Mouse (Mus musculus): ENCODE measurements around the gene H6pd. TPM values are rescaled to one million over a fixed set of nuclear protein-coding genes. Genes with fewer than 3 reads are reported as not detected.

The H6pd gene
- polyA plus RNA-seq, 1 experiment from 2014 or later, result 14.7 TPM

DNA sequence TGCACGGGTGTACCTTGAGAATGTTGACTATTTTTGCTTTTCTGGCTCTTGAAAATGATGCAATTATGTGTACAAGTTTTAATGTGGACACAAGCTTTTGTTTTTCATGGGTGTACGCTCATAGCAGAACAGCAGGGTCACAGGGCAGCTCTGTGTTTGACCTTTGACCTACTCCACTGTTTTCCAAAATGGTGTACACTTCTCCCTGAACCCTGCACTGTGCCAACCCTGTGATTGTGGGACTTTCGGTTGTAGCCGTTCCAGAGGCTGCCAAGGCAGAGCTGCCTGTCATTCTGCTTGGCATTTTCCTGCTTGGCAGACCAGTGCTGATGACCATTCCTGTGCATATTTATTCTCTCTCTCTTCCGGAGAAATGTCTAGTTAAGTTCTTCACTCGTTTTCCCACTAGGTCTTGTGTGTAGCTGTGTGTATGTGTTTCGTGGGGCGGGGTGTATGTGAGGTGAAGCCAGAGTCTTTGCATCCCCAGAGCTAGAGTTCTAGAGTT lies 4.4 kb upstream of the H6pd start:
- 93% methylated on average over 8 of the region's 8 CpGs for WGBS
- peaks cover 6% of the 10 kb centered on the region; the same call in 1 of the 2 replicates for H3K4me1 ChIP-seq (ENCODE audit: control insufficient read depth, insufficient read depth, low read length)

DNA sequence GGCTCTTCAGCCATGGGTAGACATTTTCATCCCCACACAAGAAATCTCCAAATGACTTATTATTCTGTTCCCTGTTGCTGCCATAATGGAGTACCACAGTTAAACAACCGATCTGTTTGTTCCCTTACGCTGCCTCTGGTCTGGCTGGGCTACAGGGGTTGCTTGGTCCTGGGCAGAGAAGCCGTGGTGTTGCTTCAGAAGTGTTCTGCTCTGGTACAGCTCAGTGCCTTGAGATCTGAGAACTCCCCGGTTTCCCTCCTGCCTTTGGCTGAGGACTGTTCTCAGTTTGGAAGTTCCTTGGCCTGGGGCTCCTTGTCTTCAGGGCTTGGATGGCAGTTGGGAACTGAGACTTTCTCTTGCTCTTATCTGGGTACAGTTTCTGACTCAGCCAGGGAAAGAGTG lies 3.5 kb upstream of the H6pd start:
- ATAC-seq (ENCODE audit: low read depth), result no peak
- H3K4me3 ChIP-seq (ENCODE audit: low read depth, low read length), result no peak overlapping the region
- H3K9ac ChIP-seq (ENCODE audit: low read depth, low read length), result no peak overlapping the region
- DNase-seq (ENCODE audit: low spot score), result no peak
- H3K4me1 ChIP-seq (ENCODE audit: control insufficient read depth, insufficient read depth, low read length), result peaks cover 14% of the 10 kb centered on the region
- no peaks in the 10 kb centered on the region for H3K9me3 ChIP-seq (ENCODE audit: control insufficient read depth, low read length)
- no peaks in the 10 kb centered on the region for H3K36me3 ChIP-seq (ENCODE audit: control insufficient read depth, insufficient read depth, low read length)
- H3K27ac ChIP-seq (replicated peaks; ENCODE audit: low read depth, low read length), result no peak overlapping the region
- no peak overlapping the region for H3K4me2 ChIP-seq (ENCODE audit: low read depth, low read length)
- WGBS, result 64% methylated on average over 4 of the region's 4 CpGs
- no peaks in the 10 kb centered on the region for H3K27me3 ChIP-seq (replicated peaks; ENCODE audit: control insufficient read depth, insufficient read depth, low read length)

More for the DNA sequence above, 4.4 kb upstream of the H6pd start:
- no peak overlapping the region for H3K9ac ChIP-seq (ENCODE audit: low read depth, low read length)
- no peak overlapping the region for H3K27ac ChIP-seq (replicated peaks; ENCODE audit: low read depth, low read length)
- H3K36me3 ChIP-seq (ENCODE audit: control insufficient read depth, insufficient read depth, low read length), result no peaks in the 10 kb centered on the region
- no peaks in the 10 kb centered on the region for H3K27me3 ChIP-seq (replicated peaks; ENCODE audit: control insufficient read depth, insufficient read depth, low read length)
- no peak overlapping the region for H3K4me3 ChIP-seq (ENCODE audit: low read depth, low read length)
- no peaks in the 10 kb centered on the region for H3K9me3 ChIP-seq (ENCODE audit: control insufficient read depth, low read length)
- no peak overlapping the region for H3K4me2 ChIP-seq (ENCODE audit: low read depth, low read length)
- DNase-seq (ENCODE audit: low spot score) (no peak), ATAC-seq (ENCODE audit: low read depth) (no peak)

DNA sequence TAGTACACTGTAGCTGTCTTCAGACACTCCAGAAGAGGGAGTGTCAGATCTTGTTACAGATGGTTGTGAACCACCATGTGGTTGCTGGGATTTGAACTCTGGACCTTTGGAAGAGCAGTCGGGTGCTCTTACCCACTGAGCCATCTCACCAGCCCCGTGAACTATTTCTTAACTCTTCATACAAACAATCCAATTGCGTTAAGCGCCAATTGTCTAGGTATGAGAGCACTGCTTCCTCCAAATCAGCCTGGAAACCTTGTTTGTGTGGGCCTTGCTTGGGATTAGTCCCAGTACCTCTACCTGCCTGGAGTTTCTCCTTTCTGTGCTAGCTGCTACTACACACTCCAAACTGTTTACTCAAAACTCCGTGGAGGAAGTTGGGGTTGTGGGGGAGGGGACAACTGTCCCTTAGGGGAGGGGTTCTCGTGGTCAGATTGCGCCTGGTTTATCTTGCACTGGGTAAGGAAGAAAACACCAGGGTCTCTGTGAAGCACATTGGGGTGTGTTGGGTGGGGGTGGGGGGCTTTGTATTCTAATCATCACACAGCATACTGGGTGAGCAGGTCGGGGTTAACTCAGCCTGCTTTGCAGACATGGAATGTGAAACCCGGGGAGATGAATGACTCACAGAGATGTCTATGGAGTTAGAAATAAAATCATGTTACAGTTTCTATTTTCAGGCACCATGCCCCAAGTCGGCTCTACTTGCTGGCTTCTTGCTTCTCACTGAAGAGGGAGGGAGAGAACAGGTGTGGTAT lies 2.9 kb upstream of the H6pd start:
- Histone ChIP-seq H3K9me3 (ENCODE audit: control insufficient read depth, low read length) (no peaks in the 10 kb centered on the region), H3K9ac (ENCODE audit: low read depth, low read length) (no peak overlapping the region; the same call in 1 of the 2 replicates), H3K27ac (replicated peaks; ENCODE audit: low read depth, low read length) (no peak overlapping the region), H3K4me2 (ENCODE audit: low read depth, low read length) (no peak overlapping the region), H3K36me3 (ENCODE audit: control insufficient read depth, insufficient read depth, low read length) (no peaks in the 10 kb centered on the region), H3K27me3 (replicated peaks; ENCODE audit: control insufficient read depth, insufficient read depth, low read length) (no peaks in the 10 kb centered on the region), H3K4me3 (ENCODE audit: low read depth, low read length) (no peak overlapping the region), H3K4me1 (ENCODE audit: control insufficient read depth, insufficient read depth, low read length) (peaks cover 18% of the 10 kb centered on the region)
- WGBS, result 35% methylated on average over 10 of the region's 10 CpGs
- no peak for ATAC-seq (ENCODE audit: low read depth)
- peak; percentile 46 for DNase-seq (ENCODE audit: low spot score)

DNA sequence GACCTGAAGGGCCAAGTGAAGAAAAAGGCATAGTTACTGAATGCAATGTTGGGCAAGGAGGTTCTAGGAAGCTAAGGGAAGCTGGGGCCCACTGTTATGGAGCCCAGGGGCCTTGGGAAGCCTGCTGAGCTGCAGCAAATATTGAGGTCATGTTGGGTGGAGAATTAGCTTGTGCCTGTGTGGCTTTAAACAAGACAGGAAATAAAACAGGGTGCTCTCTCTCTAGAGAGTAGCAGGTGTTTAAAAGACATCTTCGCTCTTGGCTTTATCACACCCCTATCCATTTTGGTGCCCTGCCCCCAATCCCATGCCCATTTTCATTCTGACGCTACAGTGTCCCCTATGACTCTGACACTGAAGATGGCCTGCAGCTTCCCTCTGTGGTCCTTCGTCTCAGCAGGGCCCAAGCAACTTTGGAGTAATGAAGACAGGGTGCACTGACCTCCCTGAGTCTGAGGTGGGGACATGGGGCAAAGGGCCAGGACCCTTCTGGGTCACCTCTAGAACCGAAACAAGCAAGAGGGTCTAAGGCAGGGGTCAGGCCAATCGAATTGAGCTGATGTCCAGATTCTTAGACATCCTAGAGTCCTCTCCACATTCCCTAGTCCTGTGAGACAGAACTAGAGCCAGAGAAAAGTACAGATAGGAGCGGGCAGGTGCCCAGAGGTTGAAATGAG lies 1.4 kb upstream of the H6pd start:
- H3K9ac ChIP-seq (ENCODE audit: low read depth, low read length), result no peak overlapping the region
- WGBS, result 89% methylated on average over 6 of the region's 6 CpGs
- no peak for DNase-seq (ENCODE audit: low spot score)
- H3K27ac ChIP-seq (replicated peaks; ENCODE audit: low read depth, low read length), result no peak overlapping the region
- H3K4me1 ChIP-seq (ENCODE audit: control insufficient read depth, insufficient read depth, low read length), result peaks cover 20% of the 10 kb centered on the region
- no peak overlapping the region for H3K4me2 ChIP-seq (ENCODE audit: low read depth, low read length)
- no peaks in the 10 kb centered on the region for H3K27me3 ChIP-seq (replicated peaks; ENCODE audit: control insufficient read depth, insufficient read depth, low read length)
- ATAC-seq (ENCODE audit: low read depth), result no peak
- no peak overlapping the region for H3K4me3 ChIP-seq (ENCODE audit: low read depth, low read length)
- no peaks in the 10 kb centered on the region for H3K9me3 ChIP-seq (ENCODE audit: control insufficient read depth, low read length)
- H3K36me3 ChIP-seq (ENCODE audit: control insufficient read depth, insufficient read depth, low read length), result no peaks in the 10 kb centered on the region

DNA sequence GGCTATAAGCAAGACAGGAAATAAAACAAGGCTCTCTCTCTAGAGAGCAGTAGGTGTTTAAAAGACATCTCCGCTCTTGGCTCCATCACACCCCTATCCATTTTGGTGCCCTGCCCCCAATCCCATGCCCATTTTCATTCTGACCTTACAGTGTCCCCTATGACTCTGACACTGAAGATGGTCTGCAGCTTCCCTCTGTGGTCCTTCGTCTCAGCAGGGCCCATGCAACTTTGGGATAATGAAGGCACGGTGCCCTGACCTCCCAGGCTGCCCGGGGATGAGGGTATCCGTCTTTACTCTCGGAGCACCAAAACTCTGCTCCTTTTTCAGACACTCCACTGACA lies 736 bp upstream of the H6pd start:
- H3K27ac ChIP-seq (replicated peaks; ENCODE audit: low read depth, low read length), result no peak overlapping the region
- H3K36me3 ChIP-seq (ENCODE audit: control insufficient read depth, insufficient read depth, low read length), result no peaks in the 10 kb centered on the region
- H3K4me1 ChIP-seq (ENCODE audit: control insufficient read depth, insufficient read depth, low read length), result peaks cover 20% of the 10 kb centered on the region
- no peak overlapping the region for H3K9ac ChIP-seq (ENCODE audit: low read depth, low read length)
- H3K4me2 ChIP-seq (ENCODE audit: low read depth, low read length), result peak overlapping the region; percentile 64; the same call in 1 of the 2 replicates
- no peaks in the 10 kb centered on the region for H3K27me3 ChIP-seq (replicated peaks; ENCODE audit: control insufficient read depth, insufficient read depth, low read length)
- DNase-seq (ENCODE audit: low spot score) (no peak), ATAC-seq (ENCODE audit: low read depth) (no peak)
- H3K9me3 ChIP-seq (ENCODE audit: control insufficient read depth, low read length), result no peaks in the 10 kb centered on the region
- H3K4me3 ChIP-seq (ENCODE audit: low read depth, low read length), result no peak overlapping the region
- 80% methylated on average over 6 of the region's 6 CpGs for WGBS

DNA sequence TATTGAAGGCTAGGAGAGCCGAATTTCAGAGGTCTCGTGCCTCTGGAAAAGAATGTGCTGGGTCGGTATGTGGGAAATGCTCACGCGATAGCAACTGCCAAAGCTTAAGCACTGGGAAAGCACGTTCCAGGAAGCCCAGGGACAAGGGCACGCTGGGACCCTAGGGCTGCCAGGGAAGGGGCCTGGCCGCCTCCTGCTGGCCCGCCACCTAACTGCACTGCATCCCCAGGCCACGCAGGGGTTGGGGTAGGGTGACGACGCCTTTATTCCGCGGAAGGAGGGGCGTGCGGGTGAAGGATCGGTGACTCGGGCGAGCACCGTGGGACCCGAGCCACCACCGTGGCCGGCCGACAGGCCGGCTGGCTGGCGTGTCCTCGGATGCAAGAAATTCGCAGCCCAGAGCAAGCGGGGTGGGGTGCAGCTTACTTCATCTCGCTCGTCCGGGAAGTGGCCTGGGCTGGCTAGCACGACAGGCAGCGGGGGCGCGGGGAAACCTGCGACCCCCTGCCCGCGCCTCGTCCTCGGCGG lies 434 bp downstream of the H6pd start:
- Histone ChIP-seq H3K4me1 (ENCODE audit: control insufficient read depth, insufficient read depth, low read length) (peaks cover 20% of the 10 kb centered on the region), H3K4me3 (ENCODE audit: low read depth, low read length) (peak overlapping the region; percentile 80), H3K4me2 (ENCODE audit: low read depth, low read length) (peak overlapping the region; percentile 64), H3K36me3 (ENCODE audit: control insufficient read depth, insufficient read depth, low read length) (no peaks in the 10 kb centered on the region), H3K27me3 (replicated peaks; ENCODE audit: control insufficient read depth, insufficient read depth, low read length) (no peaks in the 10 kb centered on the region), H3K9me3 (ENCODE audit: control insufficient read depth, low read length) (no peaks in the 10 kb centered on the region), H3K27ac (replicated peaks; ENCODE audit: low read depth, low read length) (peak overlapping the region; percentile 91), H3K9ac (ENCODE audit: low read depth, low read length) (peak overlapping the region; percentile 91)
- DNase-seq (ENCODE audit: low spot score), result peak; percentile 88
- peak; percentile 93 for ATAC-seq (ENCODE audit: low read depth)
- 0% methylated on average over 27 of the region's 42 CpGs for WGBS

DNA sequence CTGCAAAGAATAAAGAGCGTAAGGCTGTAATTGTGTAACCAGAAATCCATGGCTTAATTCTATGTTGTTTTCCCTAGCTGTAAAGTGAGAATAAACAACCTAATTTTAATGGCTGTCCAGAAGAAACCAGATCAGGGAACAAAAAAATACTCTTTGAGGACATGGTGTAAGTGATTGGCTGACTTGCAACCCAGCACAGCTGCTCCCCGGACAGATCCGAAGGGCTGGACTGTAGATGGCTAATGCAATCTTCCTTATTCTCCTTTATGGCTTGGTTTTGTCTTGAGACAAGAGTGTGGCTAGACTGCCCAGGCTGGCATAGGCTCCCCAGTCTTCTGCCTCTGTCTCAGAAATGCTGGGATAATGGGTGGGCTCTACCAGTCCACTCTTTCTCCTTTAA lies 1.4 kb downstream of the H6pd start:
- Histone ChIP-seq H3K27ac (replicated peaks; ENCODE audit: low read depth, low read length) (no peak overlapping the region; the same call in 1 of the 2 replicates), H3K4me3 (ENCODE audit: low read depth, low read length) (no peak overlapping the region; the same call in 1 of the 2 replicates), H3K36me3 (ENCODE audit: control insufficient read depth, insufficient read depth, low read length) (no peaks in the 10 kb centered on the region), H3K9me3 (ENCODE audit: control insufficient read depth, low read length) (no peaks in the 10 kb centered on the region), H3K4me1 (ENCODE audit: control insufficient read depth, insufficient read depth, low read length) (peaks cover 20% of the 10 kb centered on the region), H3K9ac (ENCODE audit: low read depth, low read length) (0 out of 2 replicates have a peak overlapping the region, but pooled peaks have one; percentile 91), H3K4me2 (ENCODE audit: low read depth, low read length) (no peak overlapping the region), H3K27me3 (replicated peaks; ENCODE audit: control insufficient read depth, insufficient read depth, low read length) (no peaks in the 10 kb centered on the region)
- 85% methylated on average over 3 of the region's 3 CpGs for WGBS
- DNase-seq (ENCODE audit: low spot score) (no peak), ATAC-seq (ENCODE audit: low read depth) (no peak)

DNA sequence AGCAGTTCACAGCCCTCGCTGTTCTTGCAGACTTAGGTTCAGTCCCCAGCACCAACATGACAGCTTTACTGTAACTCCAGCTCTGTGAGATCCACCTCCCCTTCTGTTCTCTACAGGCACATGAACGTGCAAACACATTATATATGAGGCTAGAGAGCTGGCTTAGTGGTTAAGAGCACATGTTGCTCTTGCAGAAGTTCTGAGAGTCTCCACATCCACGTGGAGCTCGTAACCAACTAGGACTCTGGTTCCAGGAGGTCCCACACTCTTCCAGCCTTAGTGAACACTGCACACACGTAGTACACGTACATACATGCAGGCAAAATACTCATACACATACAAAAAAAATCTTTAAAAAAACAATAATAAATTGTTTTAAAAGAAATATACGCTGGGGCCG lies 1.8 kb downstream of the H6pd start:
- no peak for ATAC-seq (ENCODE audit: low read depth)
- no peaks in the 10 kb centered on the region for H3K27me3 ChIP-seq (replicated peaks; ENCODE audit: control insufficient read depth, insufficient read depth, low read length)
- WGBS, result 74% methylated on average over 8 of the region's 8 CpGs
- no peak overlapping the region for H3K4me3 ChIP-seq (ENCODE audit: low read depth, low read length)
- H3K27ac ChIP-seq (replicated peaks; ENCODE audit: low read depth, low read length), result no peak overlapping the region
- no peak overlapping the region for H3K4me2 ChIP-seq (ENCODE audit: low read depth, low read length)
- H3K9ac ChIP-seq (ENCODE audit: low read depth, low read length), result no peak overlapping the region
- H3K9me3 ChIP-seq (ENCODE audit: control insufficient read depth, low read length), result no peaks in the 10 kb centered on the region
- H3K36me3 ChIP-seq (ENCODE audit: control insufficient read depth, insufficient read depth, low read length), result no peaks in the 10 kb centered on the region
- no peak for DNase-seq (ENCODE audit: low spot score)
- peaks cover 17% of the 10 kb centered on the region for H3K4me1 ChIP-seq (ENCODE audit: control insufficient read depth, insufficient read depth, low read length)
